14 mouse cellular contexts compared by ENCODE assay signal in the genomic region with DNA sequence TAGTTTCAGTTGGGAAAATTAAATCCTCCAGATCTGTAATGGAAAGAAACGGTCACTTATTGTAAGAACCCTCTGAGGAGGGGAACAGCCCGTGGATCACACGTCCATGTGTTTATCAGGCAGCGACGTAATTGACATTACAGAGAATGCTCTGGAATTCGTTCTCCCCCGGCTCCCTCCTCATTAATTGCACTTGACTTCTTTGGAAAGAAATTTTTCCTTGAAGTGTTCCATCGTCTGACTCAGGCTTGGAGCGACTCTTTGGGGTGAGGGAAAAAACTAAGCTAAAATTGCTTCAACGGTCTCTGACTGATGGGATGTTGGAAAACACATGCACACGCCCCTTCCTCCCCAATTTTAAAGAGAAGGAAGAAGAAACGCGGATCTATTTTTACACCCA. TPM values are rescaled to one million over a fixed set of nuclear protein-coding genes. Genes with fewer than 3 reads are reported as not detected.
DNase-seq lines count a peak whose midpoint lies in the region; ATAC-seq and TF ChIP-seq lines count a peak whose summit lies in the region.
"Had no signal": no experiment of that assay in that cellular context is flagged by ENCODE, and none has a peak within 500 bp of the region (broad histone marks: within the 10 kb centered on the region; RNA-seq: fewer than 3 reads in every experiment).

No protein-coding gene starts in this region.

- WGBS in heart, embryonic 12.5 days = 30% methylated on average over 13 of the region's 13 CpGs
- WGBS in lung, adult 2 months = 30% methylated on average over 13 of the region's 13 CpGs
- WGBS in limb, embryonic 13.5 days = 33% methylated on average over 13 of the region's 13 CpGs

- no peaks in the 10 kb centered on the region for H3K9me3 ChIP-seq in heart, embryonic 12.5 days (replicated peaks)
- no peaks in the 10 kb centered on the region for H3K9me3 ChIP-seq in limb, embryonic 13.5 days
- H3K9me3 ChIP-seq: forebrain, embryonic 10.5 days had no signal

- no peak overlapping the region for H3K27ac ChIP-seq in heart, embryonic 12.5 days (ENCODE audit: poor library complexity, severe bottlenecking)
- H3K27ac ChIP-seq in limb, embryonic 13.5 days = peak overlapping the region; percentile 78
- H3K27ac ChIP-seq: forebrain, embryonic 10.5 days; hindbrain, embryonic 14.5 days had no signal

- no peak for ATAC-seq in heart, embryonic 12.5 days (ENCODE audit: insufficient number of reproducible peaks, low FRiP score)
- ATAC-seq in limb, embryonic 13.5 days (ENCODE audit: low FRiP score, low read depth) = peak; percentile 26; the same call in 1 of the 2 replicates
- ATAC-seq: CD4-positive, CD25-positive, alpha-beta regulatory T cell, adult 4 months had no signal

- peaks cover 18% of the 10 kb centered on the region for H3K4me1 ChIP-seq in heart, embryonic 12.5 days (replicated peaks)
- H3K4me1 ChIP-seq in lung, adult 2 months (ENCODE audit: control insufficient read depth, insufficient read depth, low read length) = peaks cover 4% of the 10 kb centered on the region; the same call in 1 of the 2 replicates
- peaks cover 40% of the 10 kb centered on the region for H3K4me1 ChIP-seq in limb, embryonic 13.5 days

- TF ChIP-seq CTCF in lung, adult 2 months (IDR thresholded peaks at IDR 0.05; ENCODE audit: insufficient read depth, low read length) = no peak

- DNase-seq in heart, adult 9 months (ENCODE audit: low spot score in 2 of 2) = peak; percentile 41 to 42
- DNase-seq in lung, postnatal 10 days = peak; percentile 63
- DNase-seq in lung, adult 2 months = no peak
- DNase-seq in cerebellum, postnatal 10 days = no peak
- DNase-seq in frontal cortex, postnatal 14 days (ENCODE audit: low spot score in 2 of 2) = no peak
- DNase-seq: cerebellum, adult 9-10 months; gastrocnemius, postnatal 10 days; midbrain, embryonic 14.5 days; thymus, postnatal 25 days had no signal

- H3K4me2 ChIP-seq in heart, embryonic 12.5 days = no peak overlapping the region
- no peak overlapping the region for H3K4me2 ChIP-seq in limb, embryonic 13.5 days (replicated peaks)
- H3K4me2 ChIP-seq: hindbrain, embryonic 14.5 days had no signal

- no peak overlapping the region for H3K4me3 ChIP-seq in heart, embryonic 12.5 days
- H3K4me3 ChIP-seq in lung, adult 2 months (replicated peaks; ENCODE audit: extremely low read depth, low read depth, low read length) = no peak overlapping the region
- no peak overlapping the region for H3K4me3 ChIP-seq in limb, embryonic 13.5 days
- H3K4me3 ChIP-seq: forebrain, embryonic 10.5 days had no signal

- no peak overlapping the region for H3K9ac ChIP-seq in heart, embryonic 12.5 days
- no peak overlapping the region for H3K9ac ChIP-seq in limb, embryonic 13.5 days
- H3K9ac ChIP-seq: hindbrain, embryonic 14.5 days had no signal

- H3K36me3 ChIP-seq in heart, embryonic 12.5 days = no peaks in the 10 kb centered on the region
- no peaks in the 10 kb centered on the region for H3K36me3 ChIP-seq in limb, embryonic 13.5 days
- H3K36me3 ChIP-seq: forebrain, embryonic 10.5 days had no signal

- TF ChIP-seq POLR2A in lung, adult 2 months (IDR thresholded peaks at IDR 0.05; ENCODE audit: borderline replicate concordance, extremely low read depth, low read depth, low read length) = no peak

- no peaks in the 10 kb centered on the region for H3K27me3 ChIP-seq in heart, embryonic 12.5 days (replicated peaks)
- no peaks in the 10 kb centered on the region for H3K27me3 ChIP-seq in limb, embryonic 13.5 days

RNA-seq across cellular contexts. Expression of gene Tlr5, which starts 31.7 kb away (rescaled TPM):
- polyA plus RNA-seq in heart, embryonic 12.5 days (2016; fragmentation: Nextera tagmentation; extraction: Ambion mirVana) = 4.2 and 5.4 TPM in 2 replicates
- polyA plus RNA-seq in lung, adult 2 months (2012; rRNA removed) = 6.1 and 7.4 TPM in 2 replicates
- 1.1 and 1.7 TPM in 2 replicates for polyA plus RNA-seq in limb, embryonic 13.5 days (2015; fragmentation: Nextera tagmentation; extraction: Ambion mirVana)

Comparison
In these comparisons a context has a peak if more than half of its experiments do, and no peak if none do; other contexts are left out.
1. DNase-seq: peak in heart, adult 9 months (2 of 2) and lung, postnatal 10 days (single experiment); none in lung, adult 2 months (single experiment), cerebellum, postnatal 10 days (0 of 2) and frontal cortex, postnatal 14 days (0 of 2).